Mouse (Mus musculus) cortical plate, adult 2 months (tissue): Measurements from ENCODE around the gene Eif2b5. TPM values are rescaled to one million over a fixed set of nuclear protein-coding genes. Genes with fewer than 3 reads are reported as not detected.

Experiments used
- H3K27ac ChIP-seq: fragments of 200-500 bp; 2 replicates; pipeline ENCODE4 v1.5.1; 2012; ENCODE audit warnings: low read length, control low read depth, inconsistent platforms; ENCODE audit not compliant: insufficient read depth
- H3K4me1 ChIP-seq: fragments of 200-500 bp; 2 replicates; pipeline ENCODE4 v1.6.1; 2011; ENCODE audit warnings: low read length; ENCODE audit not compliant: control insufficient read depth, insufficient read depth
- H3K4me3 ChIP-seq: fragments of 200-500 bp; 2 replicates; pipeline ENCODE4 v1.5.1; 2011; ENCODE audit warnings: mild to moderate bottlenecking, low read length, control low read depth; ENCODE audit not compliant: insufficient read depth
- CTCF ChIP-seq: fragments of 200-500 bp; IDR thresholded peaks from 2 replicates; pipeline ENCODE4 v1.5.1; 2011; ENCODE audit warnings: mild to moderate bottlenecking, control low read depth, low read length; ENCODE audit not compliant: insufficient read depth; ENCODE audit errors: extremely low read depth
- POLR2A ChIP-seq: fragments of 200-500 bp; IDR thresholded peaks from 2 replicates; pipeline ENCODE4 v1.6.1; 2011; ENCODE audit warnings: mild to moderate bottlenecking, low read length, control low read depth; ENCODE audit not compliant: insufficient read depth; ENCODE audit errors: extremely low read depth
- polyA plus RNA-seq: library from polyadenylated mRNA; depleted of rRNA; stranded (reverse); fragments of >200 nt; gene quantifications from 2 replicates; pipeline ENCODE4 v1.2.3, GENCODE M21; 2012

Gene Eif2b5
- polyA plus RNA-seq, 1 experiment: 49.1 TPM

- TF ChIP-seq CTCF: no peak
- 0 out of 2 replicates have a peak, but pooled peaks have one; percentile 14 for TF ChIP-seq POLR2A
- H3K27ac ChIP-seq: peak within 1 kb of the TSS; percentile 76
- H3K4me1 ChIP-seq: no peaks in the 10 kb centered on the region
- peak within 1 kb of the TSS; percentile 97 for H3K4me3 ChIP-seq
Observed at GRCm38 (mm10) chr16:20516726-20517201, 18.1 kb downstream of the Eif2b5 start, which contains the start of gene Dvl3. TSS of gene Dvl3 (plus strand) at chr16:20516982.

- Histone ChIP-seq H3K4me1 (no peaks in the 10 kb centered on the region), H3K4me3 (peak overlapping the region; percentile 97), H3K27ac (peak overlapping the region; percentile 76)
- TF ChIP-seq CTCF: no peak
- TF ChIP-seq POLR2A: no peak
Observed at GRCm38 (mm10) chr16:20517216-20517615, 18.6 kb downstream of the Eif2b5 start.

GRCm38 (mm10) chr16:20517701-20518374 lies 19.2 kb downstream of the Eif2b5 start:
- H3K27ac ChIP-seq: no peak overlapping the region
- TF ChIP-seq CTCF (no peak), POLR2A (no peak)
- H3K4me1 ChIP-seq: no peaks in the 10 kb centered on the region
- H3K4me3 ChIP-seq: peak overlapping the region; percentile 97

- H3K27ac ChIP-seq: no peak overlapping the region
- H3K4me3 ChIP-seq: no peak overlapping the region
- no peak for TF ChIP-seq POLR2A
- TF ChIP-seq CTCF: no peak
- no peaks in the 10 kb centered on the region for H3K4me1 ChIP-seq
Observed at GRCm38 (mm10) chr16:20523886-20524285, 25.3 kb downstream of the Eif2b5 start.

GRCm38 (mm10) chr16:20528779-20529178 lies 30.2 kb downstream of the Eif2b5 start:
- TF ChIP-seq POLR2A (no peak), CTCF (no peak)
- no peak overlapping the region for H3K4me3 ChIP-seq
- no peak overlapping the region for H3K27ac ChIP-seq
- no peaks in the 10 kb centered on the region for H3K4me1 ChIP-seq

- no peaks in the 10 kb centered on the region for H3K4me1 ChIP-seq
- H3K4me3 ChIP-seq: no peak overlapping the region
- TF ChIP-seq CTCF (no peak), POLR2A (no peak)
- no peak overlapping the region for H3K27ac ChIP-seq
Observed at GRCm38 (mm10) chr16:20529375-20529774, 30.8 kb downstream of the Eif2b5 start.

- Histone ChIP-seq H3K4me3 (no peak overlapping the region), H3K27ac (no peak overlapping the region), H3K4me1 (no peaks in the 10 kb centered on the region)
- TF ChIP-seq CTCF (no peak), POLR2A (no peak)
Observed at GRCm38 (mm10) chr16:20530941-20531340, 32.3 kb downstream of the Eif2b5 start.

GRCm38 (mm10) chr16:20534617-20535295 lies 36.1 kb downstream of the Eif2b5 start:
- H3K27ac ChIP-seq: no peak overlapping the region
- no peak overlapping the region; the same call in 1 of the 2 replicates for H3K4me3 ChIP-seq
- H3K4me1 ChIP-seq: peaks cover 7% of the 10 kb centered on the region
- TF ChIP-seq CTCF (no peak), POLR2A (no peak)

- peaks cover 7% of the 10 kb centered on the region for H3K4me1 ChIP-seq
Observed at GRCm38 (mm10) chr16:20535296-20536080, 36.9 kb downstream of the Eif2b5 start, which contains the start of gene Ap2m1. TSS of gene Ap2m1 (plus strand) at chr16:20535478.

More at GRCm38 (mm10) chr16:20535296-20536080, 36.9 kb downstream of the Eif2b5 start, which contains the start of gene Ap2m1:
- Histone ChIP-seq H3K27ac (peak within 1 kb of the TSS; percentile 79), H3K4me3 (peak within 1 kb of the TSS; percentile 62)
- TF ChIP-seq CTCF (no peak), POLR2A (peak; percentile 51)
